Mouse (Mus musculus) CD4-positive helper T cell, adult 2 months (primary cell): ENCODE measurements at regions not wholly inside any gene's neighbourhood (a gene's known extent, or its start where the extent isn't known, plus 50 kb on each side); places are given as distances from the start of the nearest gene placed in this dataset.

Source experiments
- DNase-seq: peaks from one replicate; pipeline ENCODE4 v3.0.0-alpha.2; 2012; ENCODE audit warnings: low read depth, missing footprints, low spot score

DNA sequence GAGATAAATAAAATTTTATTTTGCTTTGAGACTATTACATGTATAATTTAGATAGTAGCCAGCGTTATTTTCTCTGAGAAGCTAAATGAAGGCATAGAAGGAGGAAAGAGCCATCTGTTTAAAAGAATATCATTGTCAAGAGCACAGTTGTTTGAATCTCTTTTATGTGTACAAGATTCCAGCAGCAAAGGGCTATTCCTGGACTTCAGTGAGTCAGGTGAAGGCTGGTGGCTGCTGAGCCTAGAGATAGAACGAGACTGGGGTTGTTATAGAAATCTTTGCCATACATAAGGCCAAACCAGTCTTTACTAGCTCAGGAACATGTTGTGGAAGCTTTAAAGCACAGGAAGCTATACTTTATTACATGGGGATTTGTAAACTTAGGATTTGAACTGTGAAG lies 261.6 kb downstream of the Adcyap1 start:
- no peak for DNase-seq

DNA sequence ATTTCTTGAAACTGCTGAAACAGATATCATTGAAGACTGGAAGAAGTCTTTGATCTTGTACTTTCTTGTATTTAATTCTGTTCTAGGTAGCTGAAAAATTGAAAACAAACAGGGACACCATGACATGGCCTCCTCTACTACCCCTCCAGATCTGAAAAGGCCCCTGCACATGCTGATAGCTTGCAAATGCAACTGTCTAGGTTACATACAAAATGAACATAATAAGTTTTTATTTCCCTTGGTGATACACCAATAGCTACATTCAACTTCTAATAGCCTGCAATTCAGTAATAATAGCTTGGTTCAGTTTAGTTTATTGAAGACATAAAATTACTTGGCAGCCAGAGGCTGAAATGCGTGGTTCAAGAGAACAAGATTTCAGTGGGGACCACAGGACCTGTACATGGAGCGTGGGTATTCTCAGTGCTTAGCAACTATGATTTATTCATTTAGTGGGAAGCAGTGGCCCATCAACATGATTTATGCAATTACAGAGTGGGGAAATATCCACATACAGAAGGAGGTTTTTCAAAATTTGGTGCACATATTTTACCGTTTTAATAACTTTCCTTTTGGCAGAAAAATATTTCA lies 264.9 kb downstream of the Adcyap1 start:
- DNase-seq, result no peak

- DNase-seq, result no peak
Observed at GRCm38 (mm10) chr17:93482378-93482777, 283.6 kb downstream of the Adcyap1 start.

DNA sequence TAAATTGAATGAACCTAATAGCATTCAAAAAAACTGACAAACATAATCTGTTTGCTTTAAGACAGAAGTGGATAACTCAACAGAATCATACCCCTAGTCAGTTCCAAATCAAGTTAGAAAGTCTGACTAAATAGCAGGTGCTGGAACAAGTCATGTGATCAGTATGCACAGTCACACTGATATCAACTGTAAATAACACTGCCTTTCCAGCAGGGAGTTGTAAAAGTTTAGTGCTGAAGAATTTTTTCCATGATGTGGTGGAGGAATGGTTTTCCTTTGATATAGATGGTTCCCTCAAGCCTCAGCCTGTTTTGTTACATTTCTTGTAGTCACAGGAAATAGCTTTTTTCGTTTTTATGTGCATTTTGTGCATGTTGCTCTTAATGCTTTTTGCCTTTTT lies 285.7 kb downstream of the Adcyap1 start:
- no peak for DNase-seq

DNA sequence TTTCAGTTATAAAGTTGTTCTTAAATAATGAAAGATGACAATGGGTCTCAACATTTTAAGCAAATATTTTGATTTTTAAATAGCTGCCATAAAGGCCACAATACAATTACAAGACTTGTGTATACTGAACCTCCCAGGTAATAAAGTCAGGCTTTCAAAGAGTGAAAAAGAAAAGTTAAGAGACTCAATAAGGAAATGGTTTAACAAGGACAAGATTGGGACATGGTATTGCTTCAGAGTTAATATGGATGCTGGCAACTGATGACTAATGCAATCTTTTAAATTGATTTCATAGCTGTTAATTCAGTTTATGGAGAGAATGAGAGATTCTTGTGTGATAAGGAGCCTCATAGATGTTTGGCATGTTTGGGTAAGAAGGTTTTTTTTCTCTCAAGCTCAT lies 287.6 kb downstream of the Adcyap1 start:
- DNase-seq, result no peak

DNA sequence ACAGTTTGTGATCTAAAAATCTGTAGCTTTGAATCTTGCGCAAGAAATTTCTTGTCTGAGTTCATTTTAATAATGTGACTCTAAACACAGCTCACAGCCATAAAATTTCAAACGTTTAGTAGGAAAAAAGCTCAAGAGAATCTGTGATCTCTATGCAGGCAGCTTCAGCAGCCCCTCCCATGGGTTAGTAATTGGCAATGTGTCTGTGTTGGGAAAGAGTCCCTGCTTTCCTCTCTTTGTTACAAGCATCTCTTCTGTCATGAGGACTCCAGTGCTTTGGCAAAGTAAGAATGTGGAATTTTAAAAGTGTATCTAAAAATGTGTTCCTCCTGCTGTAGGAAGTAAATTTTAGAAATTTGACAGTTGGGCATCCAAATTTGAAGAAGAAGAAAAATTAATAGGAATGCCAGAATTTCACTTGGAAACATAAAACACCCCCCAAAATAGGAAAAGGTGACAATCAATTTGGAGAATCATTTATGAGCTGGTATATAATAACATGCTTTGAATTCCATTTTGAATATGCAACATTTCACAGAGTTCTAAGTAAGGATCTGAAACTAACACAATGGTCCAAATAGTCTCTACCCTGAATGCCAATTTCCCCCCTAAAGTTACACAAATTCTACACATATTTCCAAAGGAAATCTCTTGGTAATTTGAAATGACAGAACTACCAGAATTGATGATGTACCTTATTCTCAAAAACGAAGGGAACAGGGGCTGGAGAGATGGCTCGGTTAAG lies 291.3 kb downstream of the Adcyap1 start:
- DNase-seq, result no peak

GRCm38 (mm10) chr17:93508882-93509594 lies 310.2 kb downstream of the Adcyap1 start:
- DNase-seq, result no peak

GRCm38 (mm10) chr17:93523406-93523805 lies 324.6 kb downstream of the Adcyap1 start:
- DNase-seq, result no peak

DNA sequence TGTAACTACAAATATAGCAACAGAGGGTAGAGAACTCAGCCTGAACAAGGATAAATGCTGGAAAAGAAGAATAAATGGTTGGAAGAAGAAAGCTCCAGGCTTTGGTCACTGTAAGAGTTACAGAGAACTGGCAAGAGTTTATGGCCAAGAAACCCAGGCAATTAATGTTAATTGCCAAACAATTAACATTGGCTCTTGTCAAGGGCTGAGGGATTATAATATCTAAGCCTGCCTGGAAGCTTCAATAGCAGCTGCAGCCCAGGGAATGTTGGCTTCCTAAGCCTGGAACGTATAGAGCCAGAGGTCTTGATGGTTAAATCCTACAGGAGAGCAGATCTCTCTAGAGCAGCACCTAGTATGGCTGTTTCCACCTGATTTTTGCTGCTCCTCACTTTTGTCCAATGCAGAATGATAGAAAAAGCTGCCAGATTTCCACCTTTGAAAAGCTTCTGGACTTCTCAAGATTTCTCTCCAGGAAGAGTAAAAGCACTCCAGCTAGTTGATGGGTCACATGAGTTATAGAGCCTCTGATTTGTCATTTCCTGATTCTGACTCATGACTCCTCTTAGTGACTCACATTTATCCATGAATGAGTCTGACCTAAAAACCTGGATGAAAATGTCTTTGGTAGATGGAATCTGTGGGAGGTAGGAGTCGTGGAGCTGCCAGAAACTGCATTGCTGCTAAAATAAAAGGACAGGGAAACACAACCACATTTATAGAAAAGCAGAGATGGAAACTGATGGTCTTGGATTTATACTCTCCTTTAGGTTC lies 327.2 kb downstream of the Adcyap1 start:
- DNase-seq, result no peak

DNA sequence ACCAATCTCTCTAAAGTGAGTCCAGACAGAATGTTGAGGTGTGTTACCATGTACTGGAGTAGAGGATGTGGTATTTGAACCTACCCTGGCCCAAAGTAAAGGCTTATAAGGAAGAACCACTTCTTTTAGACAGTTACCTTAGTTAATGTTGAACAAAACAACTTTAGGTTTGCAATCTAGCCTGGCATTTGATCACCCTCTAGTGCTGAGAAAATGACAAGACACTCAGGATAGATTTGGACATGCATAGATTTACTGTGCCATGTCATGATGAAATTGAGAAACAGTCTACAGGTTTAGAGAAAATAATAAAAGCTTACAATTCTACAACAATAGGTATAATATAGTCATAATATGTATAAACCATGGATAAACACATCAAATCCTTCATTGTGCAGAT lies 333.7 kb downstream of the Adcyap1 start:
- no peak for DNase-seq

DNA sequence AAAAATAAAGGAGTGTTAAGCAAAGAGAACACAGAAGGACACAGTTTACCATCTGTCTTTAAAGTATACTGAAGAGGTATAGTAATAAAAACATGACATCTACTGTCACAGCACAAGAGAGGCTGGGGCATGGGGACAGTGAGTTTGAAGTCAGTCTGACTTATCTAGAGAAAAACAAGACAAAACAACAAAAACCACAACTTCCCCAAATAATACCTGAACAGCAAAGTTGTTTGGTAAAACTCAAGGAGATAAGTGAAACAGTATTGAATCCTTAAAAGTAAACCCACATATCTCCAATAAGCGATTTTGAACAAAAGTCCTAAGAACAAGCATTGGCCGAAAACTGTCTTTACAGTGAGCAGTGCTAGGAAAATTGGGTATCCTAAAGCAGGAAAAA lies 336.1 kb downstream of the Adcyap1 start:
- DNase-seq, result no peak

DNA sequence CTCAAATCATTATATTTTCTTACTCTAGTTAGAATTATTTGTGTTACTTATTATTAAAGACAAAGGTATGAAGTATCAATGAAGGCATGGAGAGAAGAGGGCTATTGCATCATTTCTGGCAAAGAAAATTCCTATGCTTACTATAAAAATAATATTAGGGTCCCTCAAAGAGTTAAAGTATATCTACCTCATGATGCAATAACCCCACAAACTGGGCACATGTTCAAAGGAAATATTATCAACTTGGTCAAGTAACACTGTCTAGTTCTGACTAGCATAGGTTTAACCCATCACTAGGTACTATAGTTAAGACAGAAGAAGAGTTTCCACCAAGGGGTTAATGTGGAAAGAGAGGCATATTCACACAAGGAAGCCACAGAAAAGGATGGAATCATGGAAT lies 336.9 kb downstream of the Adcyap1 start:
- no peak for DNase-seq

DNA sequence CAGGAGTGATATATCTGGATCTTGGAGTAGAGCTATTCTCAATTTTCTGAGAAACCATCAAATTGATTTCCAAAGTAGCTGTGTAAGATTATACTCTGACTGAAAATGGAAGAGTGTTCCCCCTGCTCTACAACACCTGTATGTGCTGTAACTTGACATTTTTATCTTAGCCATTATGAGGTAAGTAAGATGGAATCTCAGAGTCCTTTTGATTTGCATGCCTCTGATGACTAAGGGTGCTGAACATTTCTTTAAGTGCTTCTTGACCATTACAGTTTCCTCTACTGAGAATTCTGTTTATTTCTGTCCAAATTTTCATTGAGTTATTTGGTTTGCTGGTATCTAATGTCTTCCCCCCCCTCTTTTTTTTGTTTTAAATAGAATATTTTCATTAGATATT lies 343.0 kb downstream of the Adcyap1 start:
- no peak for DNase-seq

DNA sequence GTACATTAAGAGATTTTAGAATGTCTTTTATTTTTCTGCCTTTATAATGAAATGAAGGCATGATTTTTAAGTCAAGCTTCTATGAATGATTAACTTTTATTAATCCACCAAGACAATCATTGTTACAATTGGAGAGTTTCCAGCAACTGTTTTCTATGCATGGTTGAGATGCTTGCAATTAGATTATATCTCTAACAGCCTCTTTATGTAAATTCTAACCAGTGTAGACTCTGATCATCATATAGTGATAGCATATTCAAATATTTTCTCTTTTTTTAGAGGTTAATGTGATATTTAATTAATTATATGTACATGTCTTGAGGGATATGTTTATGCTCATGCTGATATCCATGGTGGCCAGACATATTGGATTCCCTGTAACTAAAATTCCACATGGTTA lies 351.5 kb downstream of the Adcyap1 start:
- DNase-seq, result no peak

- no peak for DNase-seq
Observed at GRCm38 (mm10) chr17:93555872-93556271, 357.1 kb downstream of the Adcyap1 start.

DNA sequence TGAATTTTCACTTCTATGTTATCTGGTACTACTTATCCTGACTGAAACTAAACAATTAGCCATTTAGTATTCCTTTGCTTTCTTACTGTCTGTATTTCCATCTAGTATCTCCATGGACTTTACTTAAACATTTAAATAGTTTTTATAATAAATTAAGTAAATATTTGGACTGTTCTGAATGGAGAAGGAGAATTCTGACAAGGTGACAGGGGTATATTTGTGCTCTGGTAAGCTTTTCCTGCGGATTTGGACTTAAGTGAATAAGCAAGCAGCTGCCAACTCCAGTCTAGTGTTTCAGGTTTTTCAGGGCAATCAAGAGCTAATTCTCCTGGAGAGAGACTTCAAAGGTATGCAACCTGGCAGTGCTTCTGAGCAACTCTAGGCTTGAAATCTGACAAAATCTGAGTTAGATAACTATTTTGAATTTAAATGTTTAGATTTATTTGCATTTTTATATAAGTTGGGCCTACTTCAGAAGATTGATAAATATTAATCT lies 364.5 kb downstream of the Adcyap1 start:
- DNase-seq, result no peak

DNA sequence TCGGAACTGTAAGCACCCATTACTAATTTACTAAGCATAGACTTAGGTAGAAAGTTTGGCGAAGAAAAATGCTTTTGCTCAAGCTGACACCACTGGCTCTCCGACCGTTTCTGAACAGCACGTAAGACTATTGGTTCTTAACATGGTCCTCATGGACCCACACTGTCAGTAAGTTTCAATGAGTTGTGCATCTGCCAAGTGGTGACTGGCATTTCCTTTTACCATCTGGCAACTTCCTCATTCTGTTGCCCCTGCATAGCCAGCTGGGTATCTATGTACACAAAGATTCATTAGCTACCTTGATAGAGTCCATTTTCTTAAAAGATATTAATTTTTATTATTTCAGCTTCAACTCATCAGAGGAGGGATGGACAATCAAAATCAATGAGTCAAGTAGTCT lies 381.2 kb downstream of the Adcyap1 start:
- no peak for DNase-seq

GRCm38 (mm10) chr17:93598181-93598685 lies 399.4 kb downstream of the Adcyap1 start:
- no peak for DNase-seq

GRCm38 (mm10) chr17:93600236-93600635 lies 401.4 kb downstream of the Adcyap1 start:
- DNase-seq, result peak; percentile 5

GRCm38 (mm10) chr17:93609261-93609660 lies 410.4 kb downstream of the Adcyap1 start:
- no peak for DNase-seq

DNA sequence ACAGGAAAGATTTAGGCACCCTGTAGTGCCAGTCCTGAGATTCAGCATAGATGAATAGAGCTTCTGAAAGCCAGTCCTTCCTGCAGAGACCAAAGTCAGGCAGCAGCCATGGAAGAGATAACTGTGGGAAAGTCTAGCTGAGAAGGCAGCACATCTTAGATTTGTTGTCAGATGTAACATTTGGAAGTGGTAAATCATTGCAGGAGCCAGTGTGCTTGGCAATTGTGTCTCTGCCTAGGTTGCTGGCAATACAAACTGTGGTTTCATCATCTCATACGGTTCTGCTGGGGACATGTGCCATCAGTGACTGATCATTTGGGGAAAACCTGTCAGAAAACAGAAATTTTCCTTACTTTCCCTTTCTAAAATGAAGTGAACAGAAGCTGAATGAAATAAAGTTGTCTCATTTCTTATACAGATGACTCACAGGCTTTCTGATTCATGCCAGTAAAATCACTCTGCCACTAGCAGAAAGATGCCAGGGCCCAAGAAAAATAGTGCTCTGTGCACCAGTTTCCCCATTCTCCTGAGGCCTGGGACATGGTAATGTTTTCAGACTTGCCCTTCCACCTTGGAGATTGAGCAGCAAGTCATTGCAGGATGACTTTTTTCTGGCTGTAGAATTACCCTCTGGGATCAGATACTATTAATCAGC lies 411.3 kb downstream of the Adcyap1 start:
- no peak for DNase-seq
